Mouse (Mus musculus): ENCODE results near the gene Slc8a2. TPM values are rescaled to one million over a fixed set of nuclear protein-coding genes. Genes with fewer than 3 reads are reported as not detected.

Slc8a2 gene
- polyA plus RNA-seq, 1 experiment: 1.2 TPM

- TF ChIP-seq POLR2A (IDR thresholded peaks at IDR 0.05; ENCODE audit: low read depth, low read length): no peak
- peak; percentile 72; the same call in 1 of the 2 replicates for TF ChIP-seq CTCF (IDR thresholded peaks at IDR 0.05; ENCODE audit: extremely low read depth, insufficient read depth, insufficient read length, insufficient replicate concordance)
- H3K4me3 ChIP-seq (ENCODE audit: extremely low read depth, insufficient read depth, insufficient read length): peak within 1 kb of the TSS; percentile 96
- H3K36me3 ChIP-seq (ENCODE audit: control insufficient read depth, insufficient read depth, low read length): peaks cover 14% of the 10 kb centered on the region
- H3K27ac ChIP-seq (ENCODE audit: insufficient read depth, low read length): peak within 1 kb of the TSS; percentile 84
- no peaks in the 10 kb centered on the region for H3K27me3 ChIP-seq (ENCODE audit: control insufficient read depth, insufficient read depth, low read length)
- peaks cover 6% of the 10 kb centered on the region; the same call in 1 of the 2 replicates for H3K4me1 ChIP-seq (ENCODE audit: control insufficient read depth, insufficient read depth, insufficient read length)
- DNase-seq (ENCODE audit: low read depth in 1 of 2, low spot score in 2 of 2): peak; percentile 83 to 91
- WGBS: 1% methylated on average over 33 of the region's 33 CpGs
These were observed 9.9 kb upstream of the Slc8a2 start, which contains the start of gene Kptn for GRCm38 (mm10) chr7:16119569-16120261. Kptn (plus strand) TSS chr7:16119895.

DNA sequence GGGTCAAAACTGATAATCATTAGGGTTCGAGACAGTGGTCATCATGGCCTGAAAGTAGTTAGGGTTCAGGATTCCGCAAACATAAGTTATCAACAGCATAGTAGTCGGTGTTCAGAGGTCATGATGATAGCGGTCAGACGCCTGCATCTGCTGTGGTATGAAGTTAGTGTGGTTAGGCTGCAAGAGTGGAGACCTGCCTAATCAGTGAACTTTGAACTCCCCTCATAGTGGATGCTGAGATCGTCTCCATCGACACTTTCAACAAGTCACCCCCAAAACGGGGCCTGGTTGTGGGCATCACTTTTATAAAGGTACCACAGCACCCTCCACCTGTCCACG is 9.4 kb upstream of the Slc8a2 start:
- Histone ChIP-seq H3K4me3 (ENCODE audit: extremely low read depth, insufficient read depth, insufficient read length) (peak overlapping the region; percentile 96), H3K4me1 (ENCODE audit: control insufficient read depth, insufficient read depth, insufficient read length) (peaks cover 6% of the 10 kb centered on the region; the same call in 1 of the 2 replicates), H3K27ac (ENCODE audit: insufficient read depth, low read length) (no peak overlapping the region), H3K27me3 (ENCODE audit: control insufficient read depth, insufficient read depth, low read length) (no peaks in the 10 kb centered on the region), H3K36me3 (ENCODE audit: control insufficient read depth, insufficient read depth, low read length) (peaks cover 10% of the 10 kb centered on the region)
- WGBS: 54% methylated on average over 9 of the region's 9 CpGs
- no peak for DNase-seq (ENCODE audit: low read depth in 1 of 2, low spot score in 2 of 2)
- TF ChIP-seq POLR2A (IDR thresholded peaks at IDR 0.05; ENCODE audit: low read depth, low read length) (no peak), CTCF (IDR thresholded peaks at IDR 0.05; ENCODE audit: extremely low read depth, insufficient read depth, insufficient read length, insufficient replicate concordance) (no peak)

DNA sequence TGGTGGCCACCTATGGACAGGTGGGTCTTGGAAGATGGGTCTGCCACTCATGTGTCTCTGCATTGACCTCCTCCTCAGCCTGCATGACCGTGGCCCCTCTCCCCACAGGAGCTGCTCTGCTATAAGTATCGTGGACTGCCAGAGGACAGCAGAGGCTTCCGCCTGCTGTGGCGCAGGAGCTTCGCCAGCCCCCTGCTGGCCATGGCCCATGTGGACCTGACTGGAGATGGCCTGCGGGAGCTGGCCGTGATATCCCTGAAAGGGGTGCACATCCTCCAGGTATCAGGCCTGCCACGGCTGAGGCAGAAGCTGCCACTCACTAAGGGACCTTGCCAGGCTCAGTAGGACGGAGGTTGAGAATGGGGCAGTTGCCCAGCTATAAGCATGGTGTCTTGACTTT is 3.8 kb upstream of the Slc8a2 start:
- Histone ChIP-seq H3K27ac (ENCODE audit: insufficient read depth, low read length) (no peak overlapping the region), H3K27me3 (ENCODE audit: control insufficient read depth, insufficient read depth, low read length) (peaks cover 6% of the 10 kb centered on the region), H3K4me1 (ENCODE audit: control insufficient read depth, insufficient read depth, insufficient read length) (peaks cover 7% of the 10 kb centered on the region; the same call in 1 of the 2 replicates), H3K4me3 (ENCODE audit: extremely low read depth, insufficient read depth, insufficient read length) (no peak overlapping the region), H3K36me3 (ENCODE audit: control insufficient read depth, insufficient read depth, low read length) (peaks cover 2% of the 10 kb centered on the region; the same call in 1 of the 2 replicates)
- no peak for TF ChIP-seq CTCF (IDR thresholded peaks at IDR 0.05; ENCODE audit: extremely low read depth, insufficient read depth, insufficient read length, insufficient replicate concordance)
- 89% methylated on average over 9 of the region's 9 CpGs for WGBS
- no peak for DNase-seq (ENCODE audit: low read depth in 1 of 2, low spot score in 2 of 2)

- Histone ChIP-seq H3K27ac (ENCODE audit: insufficient read depth, low read length) (no peak overlapping the region), H3K36me3 (ENCODE audit: control insufficient read depth, insufficient read depth, low read length) (peaks cover 2% of the 10 kb centered on the region; the same call in 1 of the 2 replicates), H3K4me3 (ENCODE audit: extremely low read depth, insufficient read depth, insufficient read length) (no peak overlapping the region), H3K4me1 (ENCODE audit: control insufficient read depth, insufficient read depth, insufficient read length) (peaks cover 7% of the 10 kb centered on the region; the same call in 1 of the 2 replicates), H3K27me3 (ENCODE audit: control insufficient read depth, insufficient read depth, low read length) (peaks cover 6% of the 10 kb centered on the region)
- TF ChIP-seq POLR2A (IDR thresholded peaks at IDR 0.05; ENCODE audit: low read depth, low read length) (no peak), CTCF (IDR thresholded peaks at IDR 0.05; ENCODE audit: extremely low read depth, insufficient read depth, insufficient read length, insufficient replicate concordance) (no peak)
- no peak for DNase-seq (ENCODE audit: low read depth in 1 of 2, low spot score in 2 of 2)
- 82% methylated on average over 6 of the region's 6 CpGs for WGBS
These were observed 1.3 kb upstream of the Slc8a2 start for GRCm38 (mm10) chr7:16128344-16128743.

- Histone ChIP-seq H3K27ac (ENCODE audit: insufficient read depth, low read length) (no peak overlapping the region), H3K4me1 (ENCODE audit: control insufficient read depth, insufficient read depth, insufficient read length) (peaks cover 7% of the 10 kb centered on the region; the same call in 1 of the 2 replicates), H3K4me3 (ENCODE audit: extremely low read depth, insufficient read depth, insufficient read length) (no peak overlapping the region), H3K27me3 (ENCODE audit: control insufficient read depth, insufficient read depth, low read length) (peaks cover 6% of the 10 kb centered on the region), H3K36me3 (ENCODE audit: control insufficient read depth, insufficient read depth, low read length) (peaks cover 2% of the 10 kb centered on the region; the same call in 1 of the 2 replicates)
- no peak for DNase-seq (ENCODE audit: low read depth in 1 of 2, low spot score in 2 of 2)
- TF ChIP-seq POLR2A (IDR thresholded peaks at IDR 0.05; ENCODE audit: low read depth, low read length): no peak
- no peak for TF ChIP-seq CTCF (IDR thresholded peaks at IDR 0.05; ENCODE audit: extremely low read depth, insufficient read depth, insufficient read length, insufficient replicate concordance)
- 81% methylated on average over 5 of the region's 5 CpGs for WGBS
These were observed 727 bp upstream of the Slc8a2 start for GRCm38 (mm10) chr7:16128899-16129298.

- H3K27ac ChIP-seq (ENCODE audit: insufficient read depth, low read length): no peak overlapping the region
- WGBS: 5% methylated on average over 36 of the region's 38 CpGs
- peaks cover 2% of the 10 kb centered on the region; the same call in 1 of the 2 replicates for H3K36me3 ChIP-seq (ENCODE audit: control insufficient read depth, insufficient read depth, low read length)
- peaks cover 6% of the 10 kb centered on the region for H3K27me3 ChIP-seq (ENCODE audit: control insufficient read depth, insufficient read depth, low read length)
- peak overlapping the region; percentile 24; the same call in 1 of the 2 replicates for H3K4me3 ChIP-seq (ENCODE audit: extremely low read depth, insufficient read depth, insufficient read length)
- TF ChIP-seq POLR2A (IDR thresholded peaks at IDR 0.05; ENCODE audit: low read depth, low read length) (no peak), CTCF (IDR thresholded peaks at IDR 0.05; ENCODE audit: extremely low read depth, insufficient read depth, insufficient read length, insufficient replicate concordance) (no peak)
- H3K4me1 ChIP-seq (ENCODE audit: control insufficient read depth, insufficient read depth, insufficient read length): peaks cover 7% of the 10 kb centered on the region; the same call in 1 of the 2 replicates
- DNase-seq (ENCODE audit: low read depth in 1 of 2, low spot score in 2 of 2): no peak
These were observed 443 bp downstream of the Slc8a2 start for GRCm38 (mm10) chr7:16129846-16130691.
